Mouse (Mus musculus) stomach, embryonic 16.5 days (tissue): ENCODE results near the gene Cabcoco1. TPM values are rescaled to one million over a fixed set of nuclear protein-coding genes. Genes with fewer than 3 reads are reported as not detected.

Source experiments
- ATAC-seq: fragments of 200-750 bp; cut with Nextera tagmentation; 2 replicates; pipeline ENCODE4 v1.8.0; 2017; ENCODE audit warnings: moderate number of reproducible peaks, moderate TSS enrichment; ENCODE audit not compliant: insufficient read depth, low FRiP score
- H3K27ac ChIP-seq: fragments of 300-500 bp; sonication (generic); 2 replicates; pipeline ENCODE4 v1.5.1; 2014; ENCODE audit warnings: low read length
- H3K27me3 ChIP-seq: fragments of 300-500 bp; sonication (generic); 2 replicates; pipeline ENCODE4 v1.6.1; 2014; ENCODE audit warnings: low read length, control low read depth, mixed read lengths; ENCODE audit not compliant: control insufficient read depth, insufficient read depth
- H3K36me3 ChIP-seq: fragments of 300-500 bp; sonication (generic); 2 replicates; pipeline ENCODE4 v1.6.1; 2014; ENCODE audit warnings: low read length; ENCODE audit not compliant: control insufficient read depth, insufficient read depth
- H3K4me1 ChIP-seq: fragments of 300-500 bp; sonication (generic); 2 replicates; pipeline ENCODE4 v1.6.1; 2014; ENCODE audit warnings: low read length, control low read depth, mixed read lengths; ENCODE audit not compliant: control insufficient read depth, insufficient read depth
- H3K4me2 ChIP-seq: fragments of 300-500 bp; sonication (generic); 2 replicates; pipeline ENCODE4 v1.6.1; 2014; ENCODE audit warnings: low read depth, low read length, mixed read lengths
- H3K4me3 ChIP-seq: fragments of 300-500 bp; sonication (generic); replicated peaks from 2 replicates; pipeline ENCODE4 v1.5.1; 2014; ENCODE audit warnings: mild to moderate bottlenecking, low read length
- H3K9ac ChIP-seq: fragments of 300-500 bp; sonication (generic); 2 replicates; pipeline ENCODE4 v1.6.1; 2014; ENCODE audit warnings: low read length
- H3K9me3 ChIP-seq: fragments of 300-500 bp; sonication (generic); replicated peaks from 2 replicates; pipeline ENCODE4 v1.6.1; 2016; ENCODE audit warnings: low read length, control low read depth; ENCODE audit not compliant: control insufficient read depth
- WGBS: fragments of 180-500 bp; shearing (Covaris S2); extraction: QIAGEN DNeasy Blood & Tissue Kit; methylation state at CpG from one replicate; pipeline ENCODE4 v1.1.7; 2014; 5-methylcytosine and 5-hydroxymethylcytosine counted together
- polyA plus RNA-seq: library from polyadenylated mRNA; unstranded; fragments of >200 nt; fragmentation: Nextera tagmentation; extraction: Ambion mirVana; gene quantifications from 2 replicates; pipeline ENCODE4 v1.2.1, GENCODE M21; 2015

Gene Cabcoco1
- polyA plus RNA-seq, 1 experiment from 2014 or later, result 3.0 TPM

DNA sequence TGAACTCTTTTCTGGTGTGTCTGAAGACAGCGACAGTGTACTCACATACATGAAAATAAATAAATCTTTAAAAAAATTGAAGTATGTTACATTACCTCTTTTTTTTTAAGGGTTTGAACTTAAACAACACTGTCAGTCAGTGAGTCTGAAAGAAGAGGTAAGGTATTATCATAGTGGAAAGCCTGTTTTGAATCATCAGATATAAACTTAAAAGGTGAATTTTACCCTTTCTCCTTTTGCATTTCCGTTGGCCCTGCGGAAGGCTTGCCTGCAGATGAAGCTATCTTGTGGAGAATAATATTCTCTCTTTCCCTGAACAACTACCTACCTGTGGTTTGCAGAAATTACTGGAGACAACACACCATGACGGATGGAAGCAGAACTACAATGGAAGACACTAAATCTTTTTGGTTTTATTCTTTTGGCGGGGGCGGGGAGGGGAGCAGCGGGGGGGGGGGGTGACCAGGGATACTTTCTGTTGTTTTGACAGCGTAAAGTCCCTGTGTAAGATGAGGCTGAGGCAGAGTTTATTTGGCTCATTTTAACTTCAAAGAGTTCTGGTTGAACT is 96.4 kb downstream of the Cabcoco1 start:
- H3K4me3 ChIP-seq, result no peak overlapping the region
- no peaks in the 10 kb centered on the region for H3K9me3 ChIP-seq
- H3K9ac ChIP-seq, result no peak overlapping the region
- ATAC-seq, result no peak
- H3K36me3 ChIP-seq, result no peaks in the 10 kb centered on the region
- peaks cover 22% of the 10 kb centered on the region for H3K4me1 ChIP-seq
- H3K4me2 ChIP-seq, result peak overlapping the region; percentile 40
- 58% methylated on average over 8 of the region's 8 CpGs for WGBS
- H3K27me3 ChIP-seq, result no peaks in the 10 kb centered on the region
- H3K27ac ChIP-seq, result peak overlapping the region; percentile 95

DNA sequence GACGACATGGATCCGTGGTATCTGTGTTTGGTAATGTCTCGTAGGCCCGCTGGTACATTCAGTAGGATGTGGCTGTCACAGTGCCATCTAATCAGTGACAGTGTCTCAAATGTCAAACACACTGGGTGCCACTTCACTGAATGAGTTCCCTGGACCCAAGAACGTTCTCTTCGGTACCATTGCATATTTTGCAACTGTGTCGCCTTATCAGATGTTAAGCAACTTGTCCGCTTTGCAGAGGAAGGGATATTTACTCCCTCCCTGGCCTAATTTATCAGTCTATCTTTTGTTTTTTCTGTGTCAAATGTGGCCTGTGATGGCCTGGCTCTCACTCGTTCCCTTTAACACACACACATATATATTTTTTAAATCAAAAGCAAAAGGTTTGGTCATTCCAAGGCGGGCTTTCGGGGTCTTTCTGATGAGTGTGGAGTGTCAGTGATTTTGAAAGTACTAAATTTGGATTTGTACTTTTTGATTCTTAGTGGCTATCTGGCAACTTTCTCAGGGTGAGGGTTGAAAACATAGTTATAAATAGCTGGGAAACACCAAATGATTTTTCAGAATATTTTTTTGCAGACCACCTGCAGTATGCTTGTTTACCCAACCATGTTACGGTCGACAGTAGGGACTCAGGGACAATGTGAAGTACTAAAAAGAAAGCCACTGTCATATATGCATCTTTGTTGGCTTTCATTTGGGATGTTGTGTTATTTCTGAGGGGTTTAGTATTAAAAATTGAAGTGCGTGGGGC is 97.2 kb downstream of the Cabcoco1 start:
- H3K36me3 ChIP-seq, result no peaks in the 10 kb centered on the region
- no peak overlapping the region for H3K4me3 ChIP-seq
- H3K4me1 ChIP-seq, result peaks cover 22% of the 10 kb centered on the region
- no peak overlapping the region for H3K27ac ChIP-seq
- 82% methylated on average over 14 of the region's 14 CpGs for WGBS
- ATAC-seq, result no peak
- no peak overlapping the region for H3K4me2 ChIP-seq
- no peaks in the 10 kb centered on the region for H3K27me3 ChIP-seq
- no peaks in the 10 kb centered on the region for H3K9me3 ChIP-seq
- no peak overlapping the region for H3K9ac ChIP-seq

- H3K27me3 ChIP-seq, result no peaks in the 10 kb centered on the region
- H3K4me2 ChIP-seq, result peak overlapping the region; percentile 27; the same call in 1 of the 2 replicates
- no peak for ATAC-seq
- H3K9ac ChIP-seq, result no peak overlapping the region
- H3K27ac ChIP-seq, result no peak overlapping the region
- H3K9me3 ChIP-seq, result no peaks in the 10 kb centered on the region
- H3K4me3 ChIP-seq, result no peak overlapping the region
- WGBS, result 17% methylated on average over 7 of the region's 7 CpGs
- peaks cover 22% of the 10 kb centered on the region for H3K4me1 ChIP-seq
- H3K36me3 ChIP-seq, result no peaks in the 10 kb centered on the region
Measured at GRCm38 (mm10) chr10:68443132-68443531, 98.6 kb downstream of the Cabcoco1 start.

- H3K4me3 ChIP-seq, result no peak overlapping the region
- peaks cover 22% of the 10 kb centered on the region for H3K4me1 ChIP-seq
- no peaks in the 10 kb centered on the region for H3K9me3 ChIP-seq
- H3K4me2 ChIP-seq, result peak overlapping the region; percentile 27; the same call in 1 of the 2 replicates
- H3K27me3 ChIP-seq, result no peaks in the 10 kb centered on the region
- no peak overlapping the region for H3K9ac ChIP-seq
- H3K27ac ChIP-seq, result no peak overlapping the region
- 18% methylated on average over 3 of the region's 3 CpGs for WGBS
- ATAC-seq, result no peak
- H3K36me3 ChIP-seq, result no peaks in the 10 kb centered on the region
Measured at GRCm38 (mm10) chr10:68442713-68443112, 99.0 kb downstream of the Cabcoco1 start.

DNA sequence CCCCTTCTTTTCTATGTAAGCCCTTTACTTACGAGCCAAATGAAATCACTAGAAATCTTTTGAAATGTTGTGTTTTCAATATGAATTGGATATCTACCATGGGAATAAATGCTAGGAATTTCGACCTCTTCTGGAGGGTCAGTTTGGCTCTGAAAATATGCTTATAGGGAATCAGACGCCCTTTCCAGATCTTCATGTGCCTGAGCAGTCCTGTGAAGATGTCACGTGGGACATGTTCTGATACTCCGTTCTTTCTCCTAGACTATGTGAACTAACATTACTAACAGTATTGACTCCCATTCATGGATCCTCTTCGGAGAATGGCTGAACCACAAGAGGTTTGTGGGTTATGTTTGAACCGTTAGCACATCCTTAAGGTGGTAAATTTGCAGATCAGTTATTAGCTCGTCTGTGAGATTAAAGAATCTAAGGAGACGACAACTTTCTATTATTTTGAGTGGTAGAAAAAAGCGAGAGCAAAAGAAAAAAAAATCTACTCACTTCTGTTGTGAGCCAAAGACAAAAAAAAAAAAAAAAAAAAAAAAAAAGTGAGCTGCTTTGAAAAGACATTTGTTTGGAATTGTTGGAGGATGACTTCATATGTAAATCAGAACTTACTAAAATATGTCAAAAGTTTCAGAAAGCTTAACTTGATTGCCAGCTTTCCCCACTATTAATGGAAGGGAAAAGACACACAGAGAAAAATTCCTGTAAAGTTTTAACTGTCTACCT is 99.6 kb downstream of the Cabcoco1 start:
- 0 out of 2 replicates have a peak overlapping the region, but pooled peaks have one; percentile 23 for H3K27ac ChIP-seq
- H3K4me3 ChIP-seq, result no peak overlapping the region
- peaks cover 22% of the 10 kb centered on the region for H3K4me1 ChIP-seq
- H3K27me3 ChIP-seq, result no peaks in the 10 kb centered on the region
- no peaks in the 10 kb centered on the region for H3K36me3 ChIP-seq
- no peak overlapping the region for H3K4me2 ChIP-seq
- 63% methylated on average over 10 of the region's 10 CpGs for WGBS
- H3K9ac ChIP-seq, result no peak overlapping the region
- no peaks in the 10 kb centered on the region for H3K9me3 ChIP-seq
- no peak for ATAC-seq

DNA sequence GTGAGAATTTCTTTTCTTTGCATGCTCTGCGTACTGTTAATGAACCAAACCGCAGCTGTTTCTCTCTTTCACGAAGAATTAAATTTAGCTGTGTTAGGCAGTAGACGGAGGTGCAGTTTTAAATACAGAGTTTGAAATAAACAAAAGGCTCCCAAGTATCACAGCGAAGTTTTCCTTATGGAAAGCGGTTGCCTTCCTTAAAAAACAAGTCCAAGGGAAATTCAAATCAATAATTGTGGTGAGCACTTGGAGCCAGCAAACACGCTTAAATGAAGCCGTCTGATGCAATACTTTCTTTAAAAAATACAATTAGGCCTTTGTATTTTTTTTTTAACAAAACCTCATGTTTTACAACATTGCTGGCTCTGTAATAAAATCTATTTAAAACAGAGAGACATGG is 101.2 kb downstream of the Cabcoco1 start:
- Histone ChIP-seq H3K4me2 (no peak overlapping the region), H3K9ac (no peak overlapping the region), H3K4me1 (peaks cover 9% of the 10 kb centered on the region), H3K27ac (no peak overlapping the region), H3K4me3 (no peak overlapping the region), H3K27me3 (no peaks in the 10 kb centered on the region), H3K36me3 (no peaks in the 10 kb centered on the region), H3K9me3 (no peaks in the 10 kb centered on the region)
- no peak for ATAC-seq
- WGBS, result 52% methylated on average over 8 of the region's 8 CpGs

- H3K4me2 ChIP-seq, result no peak overlapping the region
Measured at GRCm38 (mm10) chr10:68435754-68436153, 105.9 kb downstream of the Cabcoco1 start.

GRCm38 (mm10) chr10:68435001-68435560 is 106.6 kb downstream of the Cabcoco1 start:
- no peaks in the 10 kb centered on the region for H3K27me3 ChIP-seq
- 54% methylated on average over 13 of the region's 13 CpGs for WGBS
- H3K4me2 ChIP-seq, result no peak overlapping the region
- H3K4me3 ChIP-seq, result no peak overlapping the region
- H3K4me1 ChIP-seq, result peaks cover 4% of the 10 kb centered on the region; the same call in 1 of the 2 replicates
- no peak overlapping the region for H3K9ac ChIP-seq
- H3K9me3 ChIP-seq, result no peaks in the 10 kb centered on the region
- H3K36me3 ChIP-seq, result no peaks in the 10 kb centered on the region
- no peak overlapping the region for H3K27ac ChIP-seq
- peak; percentile 62 for ATAC-seq

More at GRCm38 (mm10) chr10:68435754-68436153, 105.9 kb downstream of the Cabcoco1 start:
- no peaks in the 10 kb centered on the region for H3K36me3 ChIP-seq
- H3K27ac ChIP-seq, result no peak overlapping the region
- peaks cover 4% of the 10 kb centered on the region; the same call in 1 of the 2 replicates for H3K4me1 ChIP-seq
- no peaks in the 10 kb centered on the region for H3K9me3 ChIP-seq
- H3K9ac ChIP-seq, result no peak overlapping the region
- no peak overlapping the region for H3K4me3 ChIP-seq
- no peak for ATAC-seq
- no peaks in the 10 kb centered on the region for H3K27me3 ChIP-seq
- WGBS, result 88% methylated on average over 7 of the region's 7 CpGs
